ENCODE assay signal across 11 mouse cellular contexts in genomic region chr3:52062389-52063260, GRCm38 (mm10). TPM values are rescaled to one million over a fixed set of nuclear protein-coding genes. Genes with fewer than 3 reads are reported as not detected.
A peak's percentile ranks its signal among the peaks of the same experiment; 100 is the strongest.
DNase-seq lines count a peak whose midpoint lies in the region; ATAC-seq and TF ChIP-seq lines count a peak whose summit lies in the region.
"Had no signal": no experiment of that assay in that cellular context is flagged by ENCODE, and none has a peak within 500 bp of the region (broad histone marks: within the 10 kb centered on the region; RNA-seq: fewer than 3 reads in every experiment).

No protein-coding gene starts in this region.

- H3K27ac ChIP-seq in kidney, postnatal 0 days: 0 out of 2 replicates have a peak overlapping the region, but pooled peaks have one; percentile 22
- no peak overlapping the region for H3K27ac ChIP-seq in kidney, embryonic 16.5 days (ENCODE audit: low read length)
- H3K27ac ChIP-seq in forebrain, embryonic 16.5 days (ENCODE audit: low read length): no peak overlapping the region
- peak overlapping the region; percentile 3; the same call in 1 of the 2 replicates for H3K27ac ChIP-seq in stomach, embryonic 16.5 days (ENCODE audit: low read length)
- H3K27ac ChIP-seq: heart, embryonic 13.5 days; liver, embryonic 14.5 days had no signal

- H3K4me1 ChIP-seq in kidney, postnatal 0 days (replicated peaks; ENCODE audit: insufficient read depth, low read length): 0 out of 2 replicates have a peak, but pooled peaks cover 5% of the 10 kb centered on the region
- peaks cover 16% of the 10 kb centered on the region for H3K4me1 ChIP-seq in kidney, embryonic 16.5 days (ENCODE audit: insufficient read depth, low read length)
- peaks cover 10% of the 10 kb centered on the region for H3K4me1 ChIP-seq in forebrain, embryonic 16.5 days (replicated peaks; ENCODE audit: control insufficient read depth, insufficient read depth, low read length)
- no peaks in the 10 kb centered on the region; the same call in 1 of the 2 replicates for H3K4me1 ChIP-seq in stomach, embryonic 16.5 days (ENCODE audit: control insufficient read depth, insufficient read depth, low read length)

- H3K4me2 ChIP-seq in kidney, postnatal 0 days (ENCODE audit: low read length): no peak overlapping the region
- H3K4me2 ChIP-seq in kidney, embryonic 16.5 days (replicated peaks; ENCODE audit: low read depth, low read length): no peak overlapping the region
- H3K4me2 ChIP-seq in forebrain, embryonic 16.5 days (ENCODE audit: low read length): no peak overlapping the region
- no peak overlapping the region for H3K4me2 ChIP-seq in stomach, embryonic 16.5 days (ENCODE audit: low read depth, low read length)
- H3K4me2 ChIP-seq: heart, embryonic 13.5 days had no signal

- H3K4me3 ChIP-seq in kidney, postnatal 0 days (replicated peaks; ENCODE audit: low read depth, low read length): no peak overlapping the region
- no peak overlapping the region for H3K4me3 ChIP-seq in kidney, embryonic 16.5 days (ENCODE audit: low read length)
- no peak overlapping the region for H3K4me3 ChIP-seq in forebrain, embryonic 16.5 days (replicated peaks; ENCODE audit: low read length)
- H3K4me3 ChIP-seq in stomach, embryonic 16.5 days (replicated peaks; ENCODE audit: low read length): no peak overlapping the region
- H3K4me3 ChIP-seq: heart, embryonic 13.5 days had no signal

- ATAC-seq in kidney, postnatal 0 days (replicated peaks; ENCODE audit: low FRiP score, low read depth): no peak
- no peak for ATAC-seq in kidney, embryonic 16.5 days (ENCODE audit: low FRiP score, low TSS enrichment)
- peak; percentile 37; the same call in 1 of the 2 replicates for ATAC-seq in forebrain, embryonic 16.5 days
- peak; percentile 46; the same call in 1 of the 2 replicates for ATAC-seq in stomach, embryonic 16.5 days (ENCODE audit: insufficient read depth, low FRiP score)
- ATAC-seq in monocyte, adult 5-6 weeks (replicated peaks; ENCODE audit: insufficient number of reproducible peaks, low FRiP score, low TSS enrichment, poor library complexity, severe bottlenecking): no peak

- WGBS in kidney, postnatal 0 days: 43% methylated on average over 11 of the region's 11 CpGs
- WGBS in kidney, embryonic 16.5 days: 49% methylated on average over 11 of the region's 11 CpGs
- WGBS in forebrain, embryonic 16.5 days: 52% methylated on average over 11 of the region's 11 CpGs
- WGBS in large intestine, adult 2 months: 20% methylated on average over 11 of the region's 11 CpGs
- 58% methylated on average over 11 of the region's 11 CpGs for WGBS in stomach, embryonic 16.5 days

- H3K9me3 ChIP-seq in kidney, postnatal 0 days (replicated peaks; ENCODE audit: low read length): no peaks in the 10 kb centered on the region; the same call in 1 of the 2 replicates
- no peaks in the 10 kb centered on the region for H3K9me3 ChIP-seq in kidney, embryonic 16.5 days (ENCODE audit: low read length)
- H3K9me3 ChIP-seq in forebrain, embryonic 16.5 days (ENCODE audit: control insufficient read depth, low read length): no peaks in the 10 kb centered on the region
- no peaks in the 10 kb centered on the region for H3K9me3 ChIP-seq in stomach, embryonic 16.5 days (replicated peaks; ENCODE audit: control insufficient read depth, low read length)
- H3K9me3 ChIP-seq: heart, embryonic 13.5 days had no signal

- no peak for TF ChIP-seq CTCF in kidney, postnatal 0 days (IDR thresholded peaks at IDR 0.05; ENCODE audit: low read depth)

- H3K27me3 ChIP-seq in kidney, postnatal 0 days (ENCODE audit: insufficient read depth, low read length): no peaks in the 10 kb centered on the region
- no peaks in the 10 kb centered on the region for H3K27me3 ChIP-seq in kidney, embryonic 16.5 days (ENCODE audit: insufficient read depth, low read length)
- no peaks in the 10 kb centered on the region for H3K27me3 ChIP-seq in forebrain, embryonic 16.5 days (replicated peaks; ENCODE audit: control insufficient read depth, insufficient read depth, low read length)
- no peaks in the 10 kb centered on the region for H3K27me3 ChIP-seq in stomach, embryonic 16.5 days (ENCODE audit: control insufficient read depth, insufficient read depth, low read length)
- H3K27me3 ChIP-seq: heart, embryonic 13.5 days had no signal

- DNase-seq in kidney, postnatal 0 days (ENCODE audit: low spot score): no peak
- DNase-seq in large intestine, adult 2 months (ENCODE audit: low read depth, low spot score): peak; percentile 65
- no peak for DNase-seq in urinary bladder, postnatal 4 days (ENCODE audit: low spot score in 2 of 2)
- DNase-seq in spleen, adult 18-20 months: no peak
- DNase-seq: kidney, adult 18-20 months had no signal

- H3K9ac ChIP-seq in kidney, postnatal 0 days (ENCODE audit: low read depth, low read length): no peak overlapping the region
- H3K9ac ChIP-seq in kidney, embryonic 16.5 days (replicated peaks; ENCODE audit: low read length): no peak overlapping the region
- H3K9ac ChIP-seq in forebrain, embryonic 16.5 days (replicated peaks; ENCODE audit: low read depth, low read length): no peak overlapping the region
- H3K9ac ChIP-seq in stomach, embryonic 16.5 days (ENCODE audit: low read length): no peak overlapping the region
- H3K9ac ChIP-seq: heart, embryonic 13.5 days; liver, embryonic 14.5 days had no signal

- no peaks in the 10 kb centered on the region for H3K36me3 ChIP-seq in kidney, postnatal 0 days (ENCODE audit: insufficient read depth, low read length)
- H3K36me3 ChIP-seq in kidney, embryonic 16.5 days (ENCODE audit: insufficient read depth, low read length): no peaks in the 10 kb centered on the region
- no peaks in the 10 kb centered on the region for H3K36me3 ChIP-seq in forebrain, embryonic 16.5 days (ENCODE audit: control insufficient read depth, insufficient read depth)
- no peaks in the 10 kb centered on the region for H3K36me3 ChIP-seq in stomach, embryonic 16.5 days (ENCODE audit: control insufficient read depth, insufficient read depth, low read length)
- H3K36me3 ChIP-seq: heart, embryonic 13.5 days had no signal

RNA-seq across cellular contexts. Expression of gene Maml3, which starts 42.3 kb away (rescaled TPM):
- 5.4 and 5.7 TPM in 2 replicates for polyA plus RNA-seq in kidney, postnatal 0 days (2015; fragmentation: Nextera tagmentation; extraction: Ambion mirVana)
- polyA plus RNA-seq in kidney, embryonic 16.5 days (2015; fragmentation: Nextera tagmentation; extraction: Ambion mirVana): 6.7 and 8.1 TPM in 2 replicates
- 3.7 and 5.0 TPM in 2 replicates for polyA plus RNA-seq in forebrain, embryonic 16.5 days (2015; fragmentation: Nextera tagmentation; extraction: Ambion mirVana)
- polyA plus RNA-seq in large intestine, adult 2 months (2012; rRNA removed): 1.8 and 2.2 TPM in 2 replicates
- polyA plus RNA-seq in stomach, embryonic 16.5 days (2015; fragmentation: Nextera tagmentation; extraction: Ambion mirVana): 4.7 and 5.0 TPM in 2 replicates
- 5.8 to 12.7 TPM (median 8.5 TPM) in 3 replicates for total RNA-seq in monocyte, adult 5-6 weeks (2017)

Comparison
In these comparisons a context has a peak if more than half of its experiments do, and no peak if none do; other contexts are left out.
1. H3K27ac ChIP-seq: peak in kidney, postnatal 0 days (single experiment) and stomach, embryonic 16.5 days (single experiment); none in kidney, embryonic 16.5 days (single experiment) and forebrain, embryonic 16.5 days (single experiment).
2. ATAC-seq: peak in forebrain, embryonic 16.5 days (single experiment) and stomach, embryonic 16.5 days (single experiment); none in kidney, postnatal 0 days (single experiment), kidney, embryonic 16.5 days (single experiment) and monocyte, adult 5-6 weeks (single experiment).